Mouse (Mus musculus) R1 (cell line): ENCODE measurements at regions not wholly inside any gene's neighbourhood (a gene's known extent, or its start where the extent isn't known, plus 50 kb on each side); places are given as distances from the start of the nearest gene placed in this dataset.

Experiments
- DNase-seq: peaks from one replicate; pipeline ENCODE4 v3.0.0-alpha.2; 2018; ENCODE audit warnings: low read depth, low spot score

DNA sequence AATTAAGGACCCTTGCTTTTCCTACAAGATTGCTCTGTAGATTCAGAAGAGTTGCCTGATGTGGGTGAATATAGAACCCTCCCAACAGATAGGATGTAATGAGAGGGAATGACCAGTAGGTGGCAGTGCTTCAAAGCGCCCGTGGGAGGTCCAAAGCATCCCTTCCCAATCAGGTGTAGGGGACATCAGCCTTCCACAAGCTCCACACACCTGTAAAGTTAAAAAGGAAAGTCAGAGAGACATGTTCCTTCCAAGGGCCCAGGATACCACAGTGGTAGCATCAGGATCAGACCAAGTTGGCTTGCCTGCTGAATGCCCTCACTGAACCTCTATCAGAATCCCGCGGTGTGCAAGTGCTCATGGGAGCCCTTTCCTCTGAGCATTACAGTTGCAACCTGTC, 75.7 kb upstream of the Zfp618 start:
- DNase-seq, result peak; percentile 64

DNA sequence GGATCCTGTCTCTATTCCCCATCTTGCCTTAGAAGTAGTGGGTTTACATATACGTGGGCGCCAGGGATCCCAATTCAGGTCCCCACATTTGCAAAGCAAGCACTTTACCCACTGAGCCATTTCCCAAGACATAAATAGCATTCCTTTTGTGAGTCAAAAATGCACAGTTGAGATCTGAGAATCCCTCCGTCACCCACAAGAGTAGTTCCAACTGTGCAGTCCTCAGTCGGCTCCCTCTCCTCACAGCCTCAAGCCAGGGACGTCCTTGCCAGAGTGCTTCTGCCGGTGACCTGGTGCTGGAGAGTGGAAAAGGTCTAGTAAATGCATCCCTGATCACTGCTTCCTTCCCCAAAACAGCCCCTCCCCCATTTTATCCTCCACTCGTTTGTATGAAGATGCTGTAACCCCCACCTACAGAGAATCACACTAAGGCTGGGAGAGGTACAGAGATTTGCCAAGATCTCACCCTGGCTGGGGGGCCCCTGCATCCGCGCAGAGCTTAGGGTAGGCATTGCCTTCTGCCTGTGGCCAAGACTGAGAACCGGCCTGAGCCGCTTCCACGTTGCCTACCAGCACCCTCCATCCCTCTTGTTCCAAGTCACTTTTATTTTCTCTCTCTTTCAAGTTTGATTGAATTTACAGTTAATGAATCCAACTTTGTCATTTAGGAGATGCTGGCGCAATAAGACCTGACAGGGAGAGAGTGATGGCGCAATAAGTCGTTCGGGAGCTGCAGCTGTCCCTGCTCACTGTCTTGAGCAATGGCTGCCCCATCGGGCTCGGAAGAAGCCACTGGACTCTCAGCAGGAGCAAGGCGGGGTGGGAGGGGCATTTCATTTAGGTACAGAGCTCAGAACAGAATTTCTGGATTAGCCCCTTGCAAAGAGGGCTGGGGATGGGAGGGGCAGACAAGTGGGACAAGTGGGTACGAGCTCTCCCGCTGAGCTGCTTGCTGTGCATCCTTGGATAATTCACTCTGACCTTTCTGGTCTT, 74.5 kb upstream of the Zfp618 start:
- peak; percentile 76 for DNase-seq

DNA sequence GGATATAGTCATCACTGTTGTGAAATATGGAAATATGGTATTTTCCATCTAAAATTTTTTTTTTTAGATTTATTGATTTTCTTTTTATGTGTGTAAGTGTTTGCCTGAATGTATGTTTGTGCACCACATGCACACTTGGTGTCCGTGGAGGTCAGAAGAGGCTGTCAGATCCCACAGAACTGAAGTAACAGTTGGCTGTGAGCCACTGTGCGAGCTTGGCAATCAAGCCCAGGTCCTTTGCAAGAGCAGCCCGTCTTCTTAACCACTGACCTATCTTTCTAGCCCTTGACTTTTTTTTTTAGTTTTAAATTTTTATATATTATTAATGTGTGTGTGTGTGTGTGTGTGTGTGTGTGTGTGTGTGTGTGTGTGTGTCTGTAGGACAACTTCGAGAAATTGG, 52.5 kb upstream of the Zfp618 start:
- no peak for DNase-seq
